Mouse (Mus musculus) mesoderm, embryonic 11.5 days (tissue): ENCODE measurements around the gene Sema3e.
A peak's percentile ranks its signal among the peaks of the same experiment; 100 is the strongest.

Experiments used
- DNase-seq: peaks from one replicate; pipeline ENCODE4 v3.0.0-alpha.2; 2012; ENCODE audit warnings: low read depth, low spot score

Sema3e gene

DNA sequence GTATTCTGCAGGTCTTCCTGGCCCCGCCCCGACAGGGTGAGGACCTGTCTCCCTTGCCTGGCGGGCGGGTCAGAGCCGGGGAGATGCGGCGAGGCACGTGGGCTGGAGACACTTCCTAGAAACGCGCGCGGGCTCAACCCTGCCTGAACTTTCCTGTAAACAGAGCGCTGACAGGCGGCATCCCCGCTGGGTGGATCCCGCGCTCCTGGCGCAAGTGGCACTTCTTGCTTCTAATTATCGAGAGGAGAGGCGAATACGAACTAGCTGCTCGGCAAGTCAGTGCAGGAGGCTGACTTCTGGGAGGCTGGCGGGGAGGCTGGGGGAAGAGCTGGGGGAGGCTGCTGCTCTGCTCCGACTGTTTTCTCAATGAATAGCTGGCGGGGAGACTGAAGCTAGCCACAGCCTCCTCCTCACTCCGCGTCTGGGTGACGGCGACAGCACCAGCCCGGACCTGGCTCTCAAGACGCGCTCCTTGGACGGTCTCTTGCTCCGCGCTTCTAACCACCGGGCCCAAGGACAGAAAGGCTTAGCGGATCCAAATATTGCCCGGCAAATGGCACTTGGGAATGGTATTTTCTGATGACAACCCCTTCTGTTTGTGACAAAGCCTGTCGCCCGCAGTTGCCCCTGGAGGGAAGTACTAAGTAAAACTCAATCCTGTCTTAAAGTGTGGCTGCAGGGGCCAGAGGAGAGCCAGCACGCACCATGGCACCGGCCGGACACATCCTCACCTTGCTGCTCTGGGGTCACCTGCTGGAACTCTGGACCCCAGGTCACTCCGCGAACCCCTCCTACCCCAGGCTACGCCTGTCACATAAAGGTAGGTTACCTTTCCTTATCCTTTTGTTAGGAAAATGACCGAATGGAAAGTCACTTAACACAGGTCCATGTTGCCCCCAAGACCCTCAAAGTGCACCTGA is at the start of gene Sema3e:
Gene Sema3e, plus strand, starts transcription at position 72 of the 920 bp plus-strand sequence.
- DNase-seq, result peak; percentile 47

DNA sequence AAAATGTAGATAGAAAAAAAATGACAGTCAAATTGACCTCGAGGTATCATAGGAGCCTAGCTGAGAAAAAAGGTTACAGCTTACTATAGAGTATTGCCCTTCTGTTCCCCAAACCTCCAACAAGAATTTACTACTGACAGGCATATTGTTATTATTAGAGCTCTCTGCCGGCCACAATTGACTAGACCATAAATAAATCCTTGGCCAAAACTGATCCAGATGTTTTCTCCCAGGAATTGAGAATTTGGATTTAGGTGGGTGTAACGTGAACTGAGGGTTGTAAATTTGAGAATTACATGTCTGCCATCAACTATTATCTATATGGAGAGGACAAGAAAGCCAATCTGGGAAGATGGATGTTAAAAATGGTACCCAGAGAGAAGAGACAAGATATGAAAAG is 47.5 kb upstream of the Sema3e start:
- DNase-seq, result peak; percentile 60

DNA sequence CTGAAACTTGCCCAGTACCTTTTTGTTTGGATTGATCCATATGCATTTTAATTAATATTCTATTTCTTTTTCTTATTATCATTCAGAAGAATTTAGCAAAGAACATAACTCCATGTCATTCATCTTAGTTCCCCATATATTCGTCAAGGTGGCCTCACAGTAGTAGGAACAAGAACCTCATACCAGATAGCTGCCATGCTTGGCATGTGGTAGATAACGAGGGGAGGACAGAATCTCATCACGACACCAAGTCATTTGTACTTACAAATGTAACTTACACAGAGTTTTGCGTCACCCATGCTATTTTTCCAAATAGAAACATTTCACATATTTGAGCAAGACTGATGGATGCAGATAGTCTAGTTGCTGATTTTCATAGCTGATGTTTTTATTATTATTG is 45.9 kb upstream of the Sema3e start:
- DNase-seq, result no peak

DNA sequence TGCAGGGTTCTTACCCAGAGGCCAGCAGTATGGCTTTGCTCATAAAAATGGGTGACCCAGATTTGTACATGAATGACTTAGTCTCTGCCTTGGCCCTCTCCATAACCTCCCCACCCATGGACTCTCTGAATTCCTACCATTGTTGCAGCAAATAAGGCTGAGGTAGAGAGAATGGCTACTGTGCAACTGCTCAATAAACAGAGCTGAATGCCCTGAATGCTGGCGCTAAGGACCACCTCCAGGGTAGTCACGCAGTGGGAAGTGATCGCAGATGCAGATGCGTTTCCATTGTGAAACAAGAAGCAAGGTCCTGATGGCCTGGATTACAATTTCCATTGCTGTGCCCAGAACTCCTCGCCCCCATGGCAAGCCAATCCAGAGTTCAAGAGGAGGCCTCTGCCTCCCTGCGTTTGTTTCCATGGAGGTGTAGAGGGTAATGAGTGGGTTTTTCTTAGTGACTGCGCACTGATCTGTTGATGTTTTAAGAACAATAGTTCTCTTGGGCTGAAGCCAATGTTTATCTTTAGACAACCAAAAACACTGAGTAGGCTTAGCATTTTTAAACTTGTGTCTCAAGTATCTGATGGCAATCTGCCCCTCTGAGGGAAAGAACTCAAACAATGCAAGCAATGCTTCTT is 42.5 kb upstream of the Sema3e start:
- peak; percentile 26 for DNase-seq

DNA sequence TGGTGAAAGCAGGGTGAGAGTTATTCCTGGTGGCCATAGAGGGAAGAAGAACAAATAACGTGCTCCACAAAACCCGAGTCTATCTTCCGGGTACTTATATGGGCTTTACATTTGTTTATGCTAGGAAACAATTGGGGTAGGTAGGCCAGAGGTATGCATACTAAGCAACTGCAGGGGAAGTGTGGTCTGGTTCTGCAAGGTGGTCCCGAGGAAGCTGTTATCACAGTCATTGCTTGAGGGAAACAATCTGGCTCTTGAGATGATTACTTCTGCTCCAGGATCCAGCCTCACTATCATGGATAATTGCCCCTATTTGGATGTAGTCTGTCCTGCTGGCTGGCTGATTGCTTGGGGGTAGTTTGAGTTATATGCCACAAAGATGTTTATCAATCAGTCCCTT is 41.5 kb upstream of the Sema3e start:
- DNase-seq, result no peak

DNA sequence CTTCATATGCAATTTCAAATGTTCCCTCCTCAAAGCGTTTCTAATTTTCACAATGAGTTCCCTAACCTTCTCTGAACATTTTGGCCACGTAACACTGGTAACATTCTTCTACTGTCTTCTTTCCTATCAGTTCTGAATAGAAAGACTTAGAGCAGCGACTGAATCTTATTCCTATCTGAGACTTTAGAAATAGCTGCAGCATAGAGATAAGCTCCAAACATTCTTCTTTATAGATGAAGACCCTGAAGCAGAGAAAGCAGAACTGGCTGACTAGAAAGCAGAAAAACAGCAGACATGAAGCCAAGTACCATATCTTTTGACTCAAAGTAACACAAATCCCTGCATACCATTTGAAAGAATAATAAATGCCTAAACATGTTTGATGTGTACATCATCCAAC is 39.4 kb upstream of the Sema3e start:
- no peak for DNase-seq

DNA sequence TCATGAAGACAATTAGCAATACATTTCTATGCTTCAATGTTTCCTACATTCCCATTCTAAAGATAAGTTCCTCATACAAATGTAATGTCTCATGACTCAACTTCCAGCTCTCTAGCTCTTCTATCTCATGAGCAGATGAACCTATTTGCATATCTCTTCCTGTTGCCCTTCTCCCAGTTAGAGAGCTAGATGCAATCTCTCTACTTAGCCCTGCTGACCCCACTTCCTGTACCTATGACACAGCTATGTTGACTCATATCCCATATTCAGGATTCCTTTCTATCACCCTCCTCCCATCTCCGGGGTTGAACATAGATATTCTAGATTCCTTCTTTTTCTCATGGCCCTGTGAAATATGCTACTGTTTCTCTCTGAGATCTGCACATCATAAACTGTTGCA is 38.0 kb upstream of the Sema3e start:
- DNase-seq, result no peak

DNA sequence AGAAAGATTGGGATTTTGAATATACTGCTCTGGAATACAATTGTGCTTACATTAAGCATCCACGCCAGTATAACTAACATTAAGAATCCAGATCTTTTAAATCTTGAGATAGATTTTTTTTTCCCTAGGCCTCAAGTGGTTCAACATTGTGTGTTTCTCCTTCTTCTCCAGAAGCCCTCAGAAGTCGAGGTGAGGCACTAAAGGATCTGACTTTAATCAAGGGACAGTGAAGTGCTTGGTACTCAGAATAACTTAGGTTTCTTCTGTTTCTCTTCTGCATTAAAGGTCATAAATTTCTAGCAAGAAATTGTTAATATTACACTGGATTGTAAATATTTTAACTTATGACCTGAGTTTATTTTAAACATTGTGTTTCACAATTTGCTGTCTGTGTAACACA is 37.1 kb upstream of the Sema3e start:
- no peak for DNase-seq

DNA sequence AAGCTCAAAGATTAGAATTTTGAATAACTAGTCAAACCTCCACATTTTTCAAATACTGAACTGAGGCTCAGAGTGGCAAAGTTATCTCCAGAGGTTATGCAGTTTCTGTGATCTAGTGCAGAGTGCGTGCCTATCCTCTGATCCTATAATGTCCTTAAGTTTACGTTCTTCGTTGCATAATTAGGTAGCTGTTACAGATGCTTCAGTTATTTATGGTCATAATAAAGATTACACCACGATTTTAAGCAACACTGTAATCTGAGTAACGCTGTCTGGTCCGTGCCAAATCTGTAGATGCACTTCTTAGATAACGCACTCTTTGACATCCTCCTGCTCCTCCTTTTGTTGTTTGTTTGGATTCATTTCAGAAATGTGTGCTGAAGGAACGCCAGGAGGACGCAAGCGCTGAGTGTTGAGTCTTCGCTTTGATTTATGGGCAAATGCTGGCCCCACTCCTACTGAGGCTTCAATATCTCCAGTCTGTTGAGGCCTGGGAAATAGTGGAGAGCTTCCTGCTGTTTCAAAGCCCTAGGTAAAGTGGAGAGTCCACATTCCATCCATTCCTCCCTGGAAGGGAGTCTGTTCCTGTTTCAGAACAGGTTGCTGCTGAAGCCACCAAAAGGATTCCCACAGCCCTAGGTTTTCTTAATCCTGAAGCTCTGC is 32.2 kb upstream of the Sema3e start:
- DNase-seq, result peak; percentile 56

DNA sequence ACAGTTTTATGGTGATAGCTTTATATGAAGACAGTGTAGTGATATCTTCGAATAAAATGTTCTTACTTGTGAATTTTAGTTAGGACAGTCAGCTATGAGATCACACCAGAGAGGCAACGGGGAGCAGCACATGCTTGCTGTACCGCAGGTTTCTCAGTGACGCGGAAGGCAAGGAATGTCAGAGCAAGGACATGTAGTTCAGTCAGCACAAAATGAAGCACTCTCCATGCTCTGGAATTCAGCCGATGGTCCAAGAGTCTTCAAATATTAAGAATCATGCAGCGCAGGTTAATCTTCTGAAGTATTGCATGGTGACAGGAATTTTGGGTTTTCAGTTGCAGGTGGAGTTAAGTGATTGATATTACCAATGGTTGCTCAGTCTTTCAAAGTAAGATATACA is 3.3 kb downstream of the Sema3e start:
- no peak for DNase-seq

DNA sequence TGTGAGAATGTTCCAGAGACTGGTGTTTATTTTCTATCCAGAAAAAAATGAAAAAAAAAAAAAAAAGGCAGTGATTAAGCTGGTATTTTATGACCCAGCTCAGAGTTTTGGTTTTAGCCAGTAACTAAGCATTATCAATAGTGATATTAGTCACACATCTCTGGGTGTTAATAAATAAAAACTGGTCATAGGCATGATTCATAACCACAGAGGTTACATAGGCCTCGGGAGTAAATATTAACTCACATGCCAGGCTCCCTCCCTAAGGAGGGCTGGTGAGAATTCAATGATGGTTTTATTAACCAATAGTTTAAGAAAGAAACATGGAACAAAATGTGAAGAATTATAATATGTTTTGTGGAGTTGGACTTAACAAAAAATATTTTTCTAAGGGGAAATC is 5.7 kb downstream of the Sema3e start:
- no peak for DNase-seq

DNA sequence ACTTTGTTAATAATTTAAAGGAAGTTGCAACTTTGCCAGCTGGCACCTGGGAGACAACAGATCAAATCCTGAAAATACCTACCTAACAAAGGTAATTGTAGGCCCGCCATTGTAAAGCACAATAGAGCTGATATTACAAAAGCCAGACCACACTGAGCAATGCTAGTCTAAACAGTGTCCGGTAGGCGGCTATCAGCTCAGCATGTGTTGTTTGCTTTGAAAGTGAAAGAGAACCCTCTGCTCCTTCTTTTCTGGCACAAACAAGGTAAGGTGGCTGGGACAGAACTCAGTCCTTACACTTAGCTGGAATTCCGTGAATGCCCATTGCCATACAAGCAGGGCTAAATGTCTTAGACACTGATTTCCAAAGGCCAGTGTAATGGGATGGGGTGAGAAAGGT is 7.0 kb downstream of the Sema3e start:
- DNase-seq, result no peak

DNA sequence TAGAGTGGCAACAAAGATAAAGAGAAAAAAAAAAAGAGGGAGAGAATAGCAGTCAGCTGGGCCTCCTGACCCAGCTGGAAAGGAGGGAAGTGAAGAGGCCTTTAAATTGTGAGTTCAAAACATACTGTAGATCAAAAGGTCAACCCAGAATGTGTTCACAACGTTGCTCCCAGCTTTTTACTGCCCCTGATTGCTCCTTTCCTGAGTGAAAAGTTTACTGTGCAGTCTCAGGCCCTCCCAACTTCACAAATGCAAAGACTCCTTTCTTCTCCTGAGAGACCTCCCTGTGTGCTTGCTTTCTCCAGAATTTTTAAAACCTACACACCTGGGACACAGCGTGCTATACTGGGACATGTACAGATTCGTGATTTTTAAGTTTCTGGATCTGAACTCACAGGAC is 8.2 kb downstream of the Sema3e start:
- DNase-seq, result no peak

DNA sequence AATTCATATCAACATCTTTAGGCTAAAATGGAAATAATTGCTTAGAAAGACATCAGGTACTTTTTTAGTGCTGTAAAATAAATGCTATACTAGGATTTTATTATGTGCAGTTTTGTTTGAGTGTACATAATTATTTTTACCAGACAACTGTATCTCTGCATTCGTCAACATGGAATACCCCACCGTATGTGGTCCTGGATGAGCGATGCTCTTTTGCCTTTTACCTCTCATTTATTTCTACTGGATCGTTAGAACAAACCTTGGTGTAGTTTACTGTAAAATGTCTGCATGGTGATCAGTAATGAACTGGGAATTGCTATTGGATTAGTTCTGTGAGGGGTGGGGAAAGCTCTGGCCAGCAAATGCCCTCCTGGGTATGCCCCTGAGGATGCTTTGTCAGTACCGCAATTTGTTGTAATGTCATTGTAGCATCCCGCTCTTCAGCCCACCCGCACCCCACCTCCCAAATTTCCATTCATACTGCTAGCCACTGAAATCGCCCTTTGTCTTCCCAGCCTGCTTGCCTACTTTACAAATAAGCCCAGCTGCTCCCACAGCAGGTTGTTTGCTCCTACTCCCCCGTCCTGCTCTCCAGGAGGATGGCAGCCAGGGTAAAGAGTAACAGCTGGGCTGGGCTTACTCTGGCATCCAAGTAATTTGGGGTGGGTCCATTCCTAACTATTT is 13.9 kb downstream of the Sema3e start:
- peak; percentile 61 for DNase-seq

DNA sequence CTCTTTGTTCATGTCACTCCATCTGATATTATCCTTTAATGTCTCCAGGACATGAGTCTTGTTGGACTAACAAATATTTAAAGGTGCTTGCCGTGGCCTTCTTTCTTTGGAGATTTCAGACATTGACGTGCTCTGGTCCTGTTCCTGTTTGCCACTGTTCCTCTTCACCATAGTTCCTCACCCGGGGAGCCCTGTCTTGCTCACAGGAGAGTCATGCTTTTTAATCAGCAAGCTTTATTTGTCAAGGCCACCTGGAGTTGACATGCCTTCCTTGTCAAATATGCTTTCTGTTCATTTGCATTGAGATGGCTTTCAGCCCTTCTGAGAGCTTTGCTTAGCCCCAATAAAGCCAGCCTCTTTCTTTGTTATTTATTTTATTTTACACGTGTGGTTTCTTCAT is 15.1 kb downstream of the Sema3e start:
- DNase-seq, result no peak

DNA sequence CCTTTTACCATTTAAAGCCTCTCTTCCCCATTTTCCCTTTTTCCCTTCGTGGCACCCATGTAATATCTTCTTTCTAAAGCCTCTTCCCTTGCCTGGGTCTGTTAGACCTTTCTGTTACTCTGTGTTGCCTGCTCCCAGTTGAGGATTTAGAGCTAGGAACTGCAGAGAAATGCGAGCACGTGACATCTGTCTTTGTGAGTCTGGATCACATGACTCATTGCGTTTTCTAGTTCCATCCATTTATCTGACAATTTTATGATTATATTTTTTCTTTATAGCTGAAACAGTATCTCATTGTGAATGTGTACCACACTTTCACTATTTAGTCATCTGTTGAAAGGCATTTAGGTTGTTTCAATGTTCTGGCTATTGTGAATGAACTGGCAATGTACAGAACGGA is 18.0 kb downstream of the Sema3e start:
- DNase-seq, result no peak

DNA sequence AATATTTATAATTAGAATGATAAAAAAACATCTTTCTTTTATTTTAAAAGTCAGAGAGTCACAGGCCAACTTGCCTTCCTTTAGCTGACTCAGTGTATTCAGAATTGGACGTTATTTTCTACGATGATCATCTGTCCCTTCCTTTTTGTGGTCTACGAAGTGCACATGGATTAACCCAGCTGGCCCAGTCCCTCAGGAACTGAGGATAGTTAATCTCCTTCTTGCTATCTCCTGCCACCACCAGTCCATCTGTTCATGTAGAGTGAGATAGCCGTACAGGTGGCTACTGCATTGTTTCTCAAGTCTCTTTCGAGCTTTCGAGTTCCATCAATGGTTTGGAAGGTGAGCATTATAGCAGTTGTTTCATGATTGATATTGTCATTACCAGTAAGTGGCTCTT is 18.9 kb downstream of the Sema3e start:
- no peak for DNase-seq

DNA sequence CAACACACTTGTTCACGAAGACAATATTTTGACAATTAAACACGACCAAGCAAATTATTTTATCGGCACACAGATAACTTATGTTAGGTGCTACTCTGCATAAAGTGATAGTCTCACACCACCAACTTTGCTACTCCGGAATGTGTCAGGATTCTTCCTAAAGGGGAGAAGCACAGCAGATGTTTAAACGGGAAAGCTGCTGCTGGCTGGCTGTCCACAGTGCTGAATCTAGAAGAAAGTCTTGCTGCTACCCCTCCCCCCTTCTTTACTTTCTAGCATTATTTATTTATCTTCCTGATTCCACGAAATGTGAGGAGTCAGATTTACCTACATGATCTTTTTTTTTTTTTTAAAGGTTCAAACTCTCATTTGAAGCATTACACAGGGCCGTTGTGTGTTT is 23.6 kb downstream of the Sema3e start:
- DNase-seq, result no peak

DNA sequence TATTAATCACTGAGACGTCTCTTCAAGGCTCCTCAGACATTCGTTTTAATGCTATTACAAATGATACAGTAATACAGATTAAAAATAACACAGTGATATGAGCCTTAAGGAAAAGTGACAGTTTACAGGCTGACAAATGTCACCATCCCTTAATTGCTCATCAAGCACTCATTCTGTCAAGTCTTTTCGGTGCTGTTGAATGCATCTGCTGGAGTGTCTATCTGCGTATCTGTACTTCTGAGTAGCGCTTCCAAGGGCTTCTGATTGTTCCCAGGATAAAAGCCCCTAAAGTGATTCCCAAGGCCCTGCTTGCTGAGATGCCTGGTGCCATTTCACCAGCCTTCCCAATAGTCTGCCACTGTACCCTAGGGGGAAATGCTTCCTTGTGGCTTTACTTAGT is 29.4 kb downstream of the Sema3e start:
- no peak for DNase-seq

DNA sequence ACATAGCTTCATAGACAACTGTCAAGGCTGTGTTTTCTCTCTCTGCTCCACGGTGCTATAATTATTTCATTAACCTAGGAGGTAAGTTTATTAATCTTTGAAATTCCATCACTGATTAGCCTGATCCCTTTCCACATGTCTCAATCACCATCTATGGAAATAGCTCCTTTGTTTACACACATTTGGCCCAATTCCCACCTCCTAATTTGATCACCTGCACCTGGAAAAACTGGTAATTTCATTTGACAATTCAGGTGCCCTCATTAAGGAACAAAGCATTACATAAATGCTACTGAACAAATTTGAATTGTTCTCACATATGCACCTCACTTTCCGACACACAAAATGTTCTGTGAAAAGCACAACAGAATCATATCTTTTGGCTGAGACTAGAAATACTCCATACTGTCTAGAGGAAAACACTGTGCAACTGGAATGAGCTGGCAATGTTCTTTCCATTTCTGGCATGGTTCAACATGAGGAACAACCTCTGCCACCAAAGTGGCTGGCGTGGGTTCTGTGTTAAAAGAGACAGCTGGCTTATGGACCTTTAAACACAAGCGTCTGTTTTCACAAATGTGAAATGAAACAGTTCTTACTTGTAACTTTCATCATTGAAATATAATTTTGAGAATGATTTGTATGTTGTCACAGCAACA is 34.9 kb downstream of the Sema3e start:
- no peak for DNase-seq

DNA sequence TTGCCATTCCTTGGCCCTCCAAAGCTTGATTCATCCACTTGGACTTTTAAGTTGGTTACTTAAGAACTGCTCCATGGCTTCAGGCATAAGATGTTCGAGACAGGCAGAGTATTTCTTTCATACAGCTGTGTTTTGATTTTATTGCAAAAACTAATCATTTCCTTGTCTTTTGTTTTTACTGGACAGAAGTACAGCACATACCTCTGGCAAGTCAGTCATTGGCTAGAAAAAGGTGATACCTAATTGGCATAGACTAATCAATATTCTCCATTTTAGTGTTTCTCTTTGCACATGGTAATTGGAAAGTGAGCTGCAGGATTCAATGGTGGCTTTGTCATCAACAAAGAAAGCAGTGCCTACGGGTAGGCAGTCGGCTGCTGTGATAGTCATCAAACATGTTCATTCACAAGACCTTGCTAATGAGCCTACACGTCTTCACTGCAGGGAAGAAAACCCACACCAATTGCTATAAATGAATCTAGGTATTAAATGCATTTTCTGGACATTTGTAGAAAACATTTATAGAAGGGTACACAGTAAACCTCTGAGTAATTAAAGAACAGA is 37.9 kb downstream of the Sema3e start:
- no peak for DNase-seq
